Mouse (Mus musculus) midbrain, embryonic 10.5 days (tissue): ENCODE data around the gene Mxra7. TPM values are rescaled to one million over a fixed set of nuclear protein-coding genes. Genes with fewer than 3 reads are reported as not detected.
A peak's percentile ranks its signal among the peaks of the same experiment; 100 is the strongest.
"Not testable (repeated sequence)": the region's sequence is repeated elsewhere in the genome, so short reads cannot be mapped to it uniquely, and the experiment has no call there.

Experiments
- DNase-seq: peaks from one replicate; pipeline ENCODE4 v3.0.0-alpha.2; 2017; ENCODE audit warnings: low spot score
- H3K27ac ChIP-seq: fragments of 300-500 bp; sonication (generic); replicated peaks from 2 replicates; pipeline ENCODE4 v1.5.1; 2016; ENCODE audit warnings: mild to moderate bottlenecking
- H3K27me3 ChIP-seq: fragments of 300-500 bp; sonication (generic); 2 replicates; pipeline ENCODE4 v1.6.1; 2016; ENCODE audit warnings: low read depth, mild to moderate bottlenecking; ENCODE audit not compliant: poor library complexity, severe bottlenecking
- H3K36me3 ChIP-seq: fragments of 300-500 bp; sonication (generic); 2 replicates; pipeline ENCODE4 v1.6.1; 2016; ENCODE audit warnings: mild to moderate bottlenecking, moderate library complexity
- H3K4me1 ChIP-seq: fragments of 300-500 bp; sonication (generic); 2 replicates; pipeline ENCODE4 v1.6.1; 2016
- H3K4me3 ChIP-seq: fragments of 300-500 bp; sonication (generic); 2 replicates; pipeline ENCODE4 v1.5.1; 2016; ENCODE audit warnings: mild to moderate bottlenecking, moderate library complexity
- H3K9me3 ChIP-seq: fragments of 300-500 bp; sonication (generic); replicated peaks from 2 replicates; pipeline ENCODE4 v1.6.1; 2016; ENCODE audit warnings: mild to moderate bottlenecking
- WGBS: fragments of 180-500 bp; shearing (Covaris S2); methylation state at CpG from one replicate; pipeline ENCODE4 v1.1.7; 2016; 5-methylcytosine and 5-hydroxymethylcytosine counted together
- polyA plus RNA-seq: library from polyadenylated mRNA; unstranded; fragments of >200 nt; fragmentation: Nextera tagmentation; extraction: Ambion mirVana; gene quantifications from 2 replicates; pipeline ENCODE4 v1.2.1, GENCODE M21; 2016

Gene Mxra7
- polyA plus RNA-seq, 1 experiment from 2014 or later = 29.1 TPM

- Histone ChIP-seq H3K4me1 (peaks cover 66% of the 10 kb centered on the region), H3K27ac (peak overlapping the region; percentile 98), H3K9me3 (no peaks in the 10 kb centered on the region), H3K36me3 (peaks cover 54% of the 10 kb centered on the region), H3K27me3 (no peaks in the 10 kb centered on the region), H3K4me3 (peak overlapping the region; percentile 92)
- peak; percentile 70 for DNase-seq
- WGBS = under 1% methylated on average over 73 of the region's 73 CpGs
Measured at GRCm38 (mm10) chr11:116842531-116843260, 14.8 kb upstream of the Mxra7 start.

- WGBS = 87% methylated on average over 4 of the region's 4 CpGs
- H3K36me3 ChIP-seq = peaks cover 60% of the 10 kb centered on the region
- H3K27me3 ChIP-seq = no peaks in the 10 kb centered on the region
- DNase-seq = no peak
- H3K4me3 ChIP-seq = peak overlapping the region; percentile 92
- peaks cover 62% of the 10 kb centered on the region for H3K4me1 ChIP-seq
- H3K27ac ChIP-seq = 0 out of 2 replicates have a peak overlapping the region, but pooled peaks have one; percentile 2
- no peaks in the 10 kb centered on the region for H3K9me3 ChIP-seq
Measured at GRCm38 (mm10) chr11:116840748-116841147, 12.9 kb upstream of the Mxra7 start.

GRCm38 (mm10) chr11:116839601-116840000 is 11.8 kb upstream of the Mxra7 start:
- Histone ChIP-seq H3K4me1 (peaks cover 52% of the 10 kb centered on the region), H3K4me3 (no peak overlapping the region)

DNA sequence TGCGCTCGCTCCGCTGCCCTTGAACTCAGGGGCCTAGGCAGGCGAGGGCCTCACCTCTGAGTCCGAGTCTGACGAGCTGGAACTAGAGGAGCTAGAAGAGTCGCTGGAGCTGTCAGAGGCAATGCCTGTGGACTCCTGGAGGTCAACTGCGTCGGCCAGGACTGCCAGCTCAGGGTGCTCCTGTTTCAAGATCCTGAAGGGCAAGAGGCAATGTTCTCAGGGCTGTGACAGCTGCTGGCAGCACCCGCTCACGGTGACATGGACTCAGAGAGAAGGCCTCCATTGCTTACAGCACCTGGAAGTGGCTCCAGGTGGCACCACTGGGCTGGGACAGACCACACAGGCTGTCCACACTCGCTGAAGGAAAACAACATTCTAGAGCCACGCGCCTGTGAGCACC is 11.1 kb upstream of the Mxra7 start:
- WGBS = 93% methylated on average over 14 of the region's 14 CpGs

More at GRCm38 (mm10) chr11:116839601-116840000, 11.8 kb upstream of the Mxra7 start:
- WGBS = 81% methylated on average over 7 of the region's 7 CpGs
- Histone ChIP-seq H3K27ac (0 out of 2 replicates have a peak overlapping the region, but pooled peaks have one; percentile 33), H3K9me3 (no peaks in the 10 kb centered on the region), H3K27me3 (no peaks in the 10 kb centered on the region), H3K36me3 (peaks cover 72% of the 10 kb centered on the region)
- no peak for DNase-seq

DNA sequence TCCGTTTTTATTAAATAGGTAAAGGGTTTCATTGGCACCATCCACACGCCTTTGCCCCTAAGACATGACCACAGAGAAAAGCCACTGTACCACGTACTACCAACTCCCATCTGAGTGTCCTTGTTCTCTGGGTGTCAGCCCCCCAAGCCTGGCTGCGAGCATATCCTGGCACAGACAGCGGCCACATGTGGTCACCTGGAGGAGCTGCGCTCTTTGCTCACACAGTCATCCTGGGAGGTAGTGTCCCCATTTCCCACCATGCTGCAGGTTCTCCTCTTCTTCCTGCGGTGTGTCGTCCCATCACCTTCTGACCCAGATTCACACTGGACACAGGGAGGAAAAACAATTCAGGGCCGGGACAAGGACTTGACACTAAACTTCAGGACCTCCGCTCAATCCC is 9.6 kb upstream of the Mxra7 start:
- H3K27me3 ChIP-seq = no peaks in the 10 kb centered on the region
- no peak overlapping the region for H3K27ac ChIP-seq
- DNase-seq = no peak
- no peaks in the 10 kb centered on the region for H3K9me3 ChIP-seq
- peaks cover 46% of the 10 kb centered on the region for H3K4me1 ChIP-seq
- H3K36me3 ChIP-seq = peaks cover 93% of the 10 kb centered on the region
- WGBS = 93% methylated on average over 10 of the region's 10 CpGs
- H3K4me3 ChIP-seq = no peak overlapping the region

More for the DNA sequence above, 11.1 kb upstream of the Mxra7 start:
- peaks cover 78% of the 10 kb centered on the region for H3K36me3 ChIP-seq
- H3K27me3 ChIP-seq = no peaks in the 10 kb centered on the region
- DNase-seq = no peak
- H3K4me1 ChIP-seq = peaks cover 46% of the 10 kb centered on the region
- H3K4me3 ChIP-seq = no peak overlapping the region
- no peaks in the 10 kb centered on the region for H3K9me3 ChIP-seq
- no peak overlapping the region; the same call in 1 of the 2 replicates for H3K27ac ChIP-seq

DNA sequence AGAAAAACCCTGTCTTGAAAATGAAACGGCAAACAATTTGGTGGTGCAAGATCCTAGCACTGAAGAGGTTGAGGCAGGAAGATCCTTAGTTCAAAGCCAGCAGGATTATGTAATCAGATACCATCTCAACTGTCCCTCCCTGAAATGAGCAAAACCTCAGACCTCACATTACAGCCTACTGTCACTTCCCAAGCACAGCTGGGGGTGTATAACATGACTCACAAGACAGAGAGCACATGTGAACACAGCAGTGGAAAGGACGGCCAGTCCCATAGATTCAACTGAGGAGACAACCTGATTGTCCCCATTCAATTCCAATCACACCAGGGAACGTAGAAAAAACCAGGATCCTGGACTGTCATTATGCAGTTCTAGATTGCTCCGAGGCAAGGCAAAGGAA is 8.4 kb upstream of the Mxra7 start:
- no peak overlapping the region for H3K27ac ChIP-seq
- H3K27me3 ChIP-seq = no peaks in the 10 kb centered on the region
- WGBS = 88% methylated on average over 4 of the region's 4 CpGs
- peaks cover 37% of the 10 kb centered on the region for H3K4me1 ChIP-seq
- H3K9me3 ChIP-seq = no peaks in the 10 kb centered on the region
- H3K36me3 ChIP-seq = peaks cover 90% of the 10 kb centered on the region
- no peak overlapping the region for H3K4me3 ChIP-seq
- DNase-seq = no peak

DNA sequence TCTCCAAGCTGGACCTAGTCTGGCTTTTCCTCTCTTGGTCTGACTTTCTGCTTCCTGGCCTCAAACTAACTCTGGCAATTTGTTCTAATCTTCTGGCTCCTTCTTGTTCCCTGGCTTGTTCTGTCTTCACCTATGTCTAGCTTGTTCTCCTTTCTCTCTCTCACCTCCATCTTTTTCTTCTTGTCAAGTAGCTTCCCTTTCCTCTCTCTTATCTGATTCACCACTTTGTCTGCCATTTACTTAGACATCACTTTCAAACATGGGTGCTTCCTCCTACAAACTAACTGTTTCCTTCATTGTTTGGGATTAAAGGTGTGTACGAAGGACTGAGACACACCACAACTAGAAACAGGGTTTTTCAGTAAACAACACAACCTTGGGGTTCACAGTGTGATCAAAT is 7.1 kb upstream of the Mxra7 start:
- 98% methylated on average over 1 of the region's 1 CpGs for WGBS
- Histone ChIP-seq H3K4me3 (no peak overlapping the region), H3K36me3 (peaks cover 85% of the 10 kb centered on the region), H3K9me3 (no peaks in the 10 kb centered on the region), H3K27ac (no peak overlapping the region), H3K27me3 (no peaks in the 10 kb centered on the region), H3K4me1 (peaks cover 24% of the 10 kb centered on the region)
- no peak for DNase-seq

- Histone ChIP-seq H3K27ac (0 out of 2 replicates have a peak overlapping the region, but pooled peaks have one; percentile 18), H3K9me3 (no peaks in the 10 kb centered on the region), H3K27me3 (no peaks in the 10 kb centered on the region), H3K4me1 (peaks cover 37% of the 10 kb centered on the region), H3K4me3 (no peak overlapping the region), H3K36me3 (peaks cover 58% of the 10 kb centered on the region)
- DNase-seq = no peak
- WGBS = 23% methylated on average over 4 of the region's 4 CpGs
Measured at GRCm38 (mm10) chr11:116832172-116832685, 4.4 kb upstream of the Mxra7 start.

GRCm38 (mm10) chr11:116826550-116827504 is 1.0 kb downstream of the Mxra7 start:
- Histone ChIP-seq H3K4me3 (peak overlapping the region; percentile 90), H3K27ac (peak overlapping the region; percentile 94), H3K36me3 (peaks cover 11% of the 10 kb centered on the region), H3K4me1 (peaks cover 60% of the 10 kb centered on the region), H3K9me3 (no peaks in the 10 kb centered on the region), H3K27me3 (0 out of 2 replicates have a peak, but pooled peaks cover 5% of the 10 kb centered on the region)
- DNase-seq = no peak
- 19% methylated on average over 17 of the region's 17 CpGs for WGBS

DNA sequence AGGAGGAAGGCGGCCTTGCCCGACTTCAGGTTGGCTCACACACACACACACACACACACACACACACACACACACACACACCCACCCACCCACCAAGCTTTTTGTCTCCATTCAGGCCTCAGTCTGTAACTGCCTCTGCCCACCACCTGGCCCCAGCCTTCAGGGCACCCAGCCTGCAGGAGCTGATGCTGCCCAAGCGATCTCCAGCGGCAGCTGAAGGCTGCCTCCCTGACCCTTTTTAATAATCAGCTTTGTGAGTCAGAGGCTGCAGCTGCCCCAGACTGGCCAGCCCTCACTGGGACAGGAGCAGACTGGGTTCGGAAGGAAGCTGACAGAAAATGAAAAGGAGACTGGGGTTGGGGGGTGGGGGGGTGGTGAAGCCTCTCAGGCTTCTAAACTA is 2.6 kb downstream of the Mxra7 start:
- no peaks in the 10 kb centered on the region for H3K9me3 ChIP-seq
- peaks cover 75% of the 10 kb centered on the region for H3K4me1 ChIP-seq
- H3K36me3 ChIP-seq = 0 out of 2 replicates have a peak, but pooled peaks cover 2% of the 10 kb centered on the region
- peak overlapping the region; percentile 90 for H3K4me3 ChIP-seq
- H3K27ac ChIP-seq = peak overlapping the region; percentile 79
- H3K27me3 ChIP-seq = 0 out of 2 replicates have a peak, but pooled peaks cover 5% of the 10 kb centered on the region
- DNase-seq = no peak
- 67% methylated on average over 5 of the region's 5 CpGs for WGBS

DNA sequence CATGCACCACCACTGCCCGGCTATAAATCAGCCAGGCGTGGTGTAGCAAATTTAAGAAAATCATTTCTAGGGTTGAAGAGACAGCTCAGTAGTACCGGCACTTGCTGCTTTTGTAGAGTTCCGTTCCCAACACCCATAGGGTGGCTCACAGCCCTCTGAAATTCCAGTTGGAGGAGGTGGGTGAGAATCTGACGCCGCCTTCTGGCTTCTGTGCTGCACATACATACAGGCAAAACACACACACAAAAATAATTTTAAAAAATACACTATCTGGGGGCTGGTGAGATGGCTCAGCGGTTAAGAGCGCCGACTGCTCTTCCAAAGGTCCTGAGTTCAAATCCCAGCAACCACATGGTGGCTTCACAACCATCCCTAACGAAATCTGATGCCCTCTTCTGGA is 4.0 kb downstream of the Mxra7 start:
- not testable (repeated sequence) for H3K27ac ChIP-seq, DNase-seq, H3K27me3 ChIP-seq, H3K36me3 ChIP-seq, H3K4me3 ChIP-seq, H3K9me3 ChIP-seq
- peaks cover 70% of the 10 kb centered on the region for H3K4me1 ChIP-seq
- WGBS = 96% methylated on average over 10 of the region's 10 CpGs

DNA sequence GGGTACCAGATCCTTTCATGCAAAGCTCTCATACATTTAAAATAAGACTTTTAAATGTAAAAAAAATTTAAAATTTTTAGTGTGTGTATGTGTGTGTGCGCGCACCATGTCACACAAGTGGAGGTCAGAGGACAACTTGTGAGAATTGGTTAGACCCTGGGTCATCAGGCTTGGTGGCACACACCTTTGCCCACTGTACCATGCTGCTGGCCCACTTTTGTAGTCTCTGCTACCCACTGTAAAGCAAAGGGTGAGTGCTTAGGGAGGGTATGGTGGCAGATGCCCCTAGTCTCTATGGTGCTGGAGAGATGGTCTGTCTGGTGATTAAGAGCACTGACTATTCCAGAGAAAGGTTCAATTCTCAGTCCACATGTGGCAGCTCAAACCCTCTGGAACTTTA is 4.6 kb downstream of the Mxra7 start:
- H3K4me3 ChIP-seq = no peak overlapping the region
- no peak overlapping the region for H3K27ac ChIP-seq
- WGBS = 96% methylated on average over 2 of the region's 2 CpGs
- 0 out of 2 replicates have a peak, but pooled peaks cover 5% of the 10 kb centered on the region for H3K27me3 ChIP-seq
- no peaks in the 10 kb centered on the region for H3K36me3 ChIP-seq
- DNase-seq = no peak
- peaks cover 68% of the 10 kb centered on the region for H3K4me1 ChIP-seq
- no peaks in the 10 kb centered on the region for H3K9me3 ChIP-seq
